Mouse (Mus musculus): Measurements from ENCODE around the gene Exd1.

Gene Exd1

DNA sequence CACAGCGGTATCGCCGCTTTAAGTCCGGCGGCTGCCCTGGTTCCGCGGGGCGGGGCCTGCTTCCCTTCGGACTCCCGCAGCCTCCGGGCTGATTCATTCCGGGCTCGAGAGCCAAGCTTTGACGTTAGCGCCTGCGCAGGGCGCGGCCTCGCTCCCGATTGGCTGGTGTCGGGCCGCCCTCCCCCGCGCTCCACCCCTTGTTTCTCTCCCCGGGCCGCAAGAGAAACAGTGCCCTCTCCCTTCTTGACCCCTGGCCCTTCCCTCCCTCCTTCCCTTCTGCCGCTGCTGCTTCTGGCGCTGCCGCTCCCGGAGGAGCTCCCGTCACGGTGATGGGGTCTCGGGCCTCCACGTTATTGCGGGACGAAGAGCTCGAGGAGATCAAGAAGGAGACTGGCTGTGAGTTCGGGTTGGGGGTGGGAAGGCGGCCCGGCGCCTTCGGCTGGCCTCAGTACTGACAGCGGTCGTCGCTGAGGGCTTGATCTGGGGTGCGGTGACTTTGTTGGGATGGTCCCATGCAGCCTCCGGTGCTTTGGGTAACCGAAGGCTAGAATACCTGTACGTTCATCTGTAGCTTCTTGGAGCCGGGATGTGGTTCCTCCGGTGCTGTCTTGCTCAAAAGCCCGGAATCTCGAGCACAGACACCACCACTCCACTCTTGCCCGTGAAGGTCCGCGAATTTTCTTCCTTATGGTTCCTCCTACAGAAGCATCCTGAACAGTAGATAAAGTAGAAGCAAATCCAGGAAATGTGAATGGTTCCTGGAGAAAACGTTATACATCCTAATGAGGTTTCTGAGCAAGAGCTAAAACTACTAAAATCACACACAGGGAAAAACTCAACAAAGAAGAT is at the start of gene Exd1, which contains the start of gene Chp1:
Gene Exd1, minus strand, starts transcription at position 106 of the 849 bp plus-strand sequence.
Gene Chp1, plus strand, starts transcription at position 176 of the 849 bp plus-strand sequence.
- DNase-seq, result peak; percentile 99

DNA sequence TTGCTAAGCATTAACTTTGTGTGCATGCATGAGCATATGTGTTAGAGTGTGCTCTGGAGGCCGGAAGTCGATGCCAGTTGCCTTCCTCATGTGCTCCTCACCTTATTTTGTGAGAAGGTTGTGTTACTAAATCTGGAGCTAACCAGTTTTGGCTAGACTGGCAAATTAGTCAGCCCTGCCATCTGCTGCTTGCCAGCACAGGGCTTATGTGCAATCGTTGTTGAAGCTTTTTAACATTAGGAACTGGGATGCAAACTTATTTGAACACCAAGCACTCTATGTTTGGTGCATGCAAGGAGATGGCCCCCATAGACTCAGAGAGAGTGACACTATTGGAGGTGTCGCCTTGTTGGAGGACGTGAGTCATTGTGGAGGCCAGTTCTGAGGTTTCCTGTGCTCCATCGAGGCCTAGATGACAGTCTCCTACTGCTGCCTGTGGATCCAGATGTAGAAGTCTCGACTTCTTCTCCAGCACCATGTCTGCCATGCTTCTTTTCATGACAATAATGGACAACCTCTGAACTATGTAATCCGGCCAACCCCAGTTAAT is 49.4 kb upstream of the Exd1 start:
- peak; percentile 43 for DNase-seq

DNA sequence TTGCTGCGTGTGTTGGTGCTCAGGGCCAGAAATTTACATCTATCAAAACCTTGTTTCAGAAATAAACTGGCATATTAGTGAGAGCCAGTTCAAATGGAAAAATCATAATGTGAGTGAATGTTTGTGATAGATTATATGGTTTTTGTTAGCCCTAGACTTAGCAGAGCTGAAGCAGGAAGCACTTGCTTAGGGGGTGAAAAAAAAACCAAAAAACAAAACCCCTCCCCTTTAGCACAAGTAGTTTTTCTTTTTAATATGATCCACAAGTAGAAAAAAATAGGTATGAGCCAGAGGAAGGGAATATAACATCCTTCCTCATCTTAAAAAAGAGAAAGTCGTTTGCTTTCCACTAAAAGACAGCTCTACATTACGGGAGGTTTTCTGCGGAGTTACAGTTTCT is 47.9 kb upstream of the Exd1 start:
- DNase-seq, result no peak

DNA sequence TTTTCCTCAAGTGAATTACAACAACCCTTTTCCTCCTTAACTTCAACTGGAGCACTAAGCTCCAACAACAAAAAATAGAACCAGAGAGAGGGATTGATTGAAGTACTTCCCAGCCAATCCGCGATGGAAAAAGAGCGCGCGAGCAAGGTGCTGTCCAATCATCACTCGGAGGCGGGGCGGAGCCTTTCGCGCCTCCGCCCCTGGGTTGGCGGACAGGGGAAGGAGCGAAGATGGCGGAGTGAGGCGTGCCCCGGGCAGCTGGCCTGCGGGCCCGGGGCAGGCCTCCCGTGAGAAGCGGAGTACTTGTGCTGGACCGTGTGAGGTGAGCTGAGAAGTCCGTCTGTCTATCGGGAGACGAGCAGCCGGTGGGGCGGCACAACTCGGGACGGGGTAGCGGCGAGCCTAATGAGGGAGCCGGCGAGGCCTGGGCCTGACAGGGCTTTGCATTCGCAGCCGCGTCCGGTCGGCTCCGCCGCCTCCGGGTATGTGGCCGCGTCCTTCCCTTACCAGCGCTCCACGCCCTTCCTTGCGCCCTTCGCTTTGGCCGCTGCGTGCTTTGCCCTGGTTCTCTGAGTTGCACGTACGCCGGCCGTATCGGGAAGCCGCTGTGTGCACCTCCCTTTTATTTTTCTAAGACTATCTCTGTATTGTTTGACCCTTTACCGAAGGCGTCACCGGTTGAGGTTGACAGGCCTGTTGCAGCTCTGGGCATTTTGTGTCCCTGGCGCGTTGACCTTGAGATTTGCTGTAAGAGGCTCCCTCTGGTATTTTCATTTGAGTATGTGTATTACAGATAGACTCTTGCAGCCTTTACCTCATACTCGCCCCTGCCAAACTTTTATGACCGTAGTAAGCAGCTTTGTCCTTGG is 46.9 kb upstream of the Exd1 start:
- peak; percentile 98 for DNase-seq

DNA sequence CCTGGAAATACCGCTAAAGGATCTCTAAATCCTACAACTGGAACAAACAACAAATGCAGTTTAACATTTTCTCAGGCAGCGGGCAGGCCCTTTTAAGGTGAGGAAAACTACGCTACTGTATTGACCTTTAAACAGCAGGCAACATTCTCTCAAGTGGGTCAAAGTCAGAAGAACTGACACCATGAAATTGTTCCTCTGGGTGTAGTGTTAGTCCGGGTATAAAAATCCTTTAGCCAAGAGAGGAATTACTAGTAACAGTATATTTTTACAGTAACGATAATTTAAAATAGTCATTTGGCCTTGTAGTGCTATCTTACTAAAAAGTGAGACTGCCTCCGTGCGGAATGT is 46.3 kb upstream of the Exd1 start:
- DNase-seq, result no peak

DNA sequence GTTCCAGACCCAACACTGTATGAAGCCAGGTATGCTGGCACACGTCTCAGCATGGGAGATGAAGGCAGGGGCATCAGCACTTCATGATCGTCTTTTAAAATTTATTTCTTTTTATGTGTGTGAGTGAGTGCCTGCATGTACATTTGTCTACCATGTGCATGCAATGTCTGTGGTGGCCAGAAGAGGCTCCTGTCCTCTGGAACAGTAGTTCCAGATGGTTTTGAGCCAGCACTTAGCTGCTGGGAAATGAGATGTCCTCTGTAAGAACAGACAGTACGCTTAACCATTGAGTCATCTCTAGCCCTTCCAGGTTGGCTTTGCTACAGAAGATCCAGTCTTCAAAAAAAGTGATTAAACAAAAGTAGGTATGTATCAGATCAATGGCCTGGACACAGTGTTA is 43.8 kb upstream of the Exd1 start:
- DNase-seq, result no peak

DNA sequence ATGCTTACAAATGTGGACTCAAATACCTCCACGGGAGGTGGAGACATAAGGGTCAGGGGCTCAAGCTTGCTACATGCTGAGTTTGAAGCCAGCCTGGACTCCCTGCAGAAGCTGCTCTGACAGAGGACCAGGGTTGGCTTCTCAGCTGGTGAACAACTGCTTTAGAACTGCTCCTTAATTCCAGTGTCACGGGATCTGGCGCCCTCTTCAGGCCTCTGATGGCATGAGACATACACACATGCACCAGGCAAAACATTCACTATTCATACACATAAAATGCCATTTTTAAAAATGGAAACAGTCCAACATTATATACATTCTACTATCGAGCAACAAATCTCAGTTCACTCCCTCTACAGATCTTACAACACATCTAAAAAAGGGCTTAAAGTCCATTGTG is 40.0 kb upstream of the Exd1 start:
- DNase-seq, result peak; percentile 81

DNA sequence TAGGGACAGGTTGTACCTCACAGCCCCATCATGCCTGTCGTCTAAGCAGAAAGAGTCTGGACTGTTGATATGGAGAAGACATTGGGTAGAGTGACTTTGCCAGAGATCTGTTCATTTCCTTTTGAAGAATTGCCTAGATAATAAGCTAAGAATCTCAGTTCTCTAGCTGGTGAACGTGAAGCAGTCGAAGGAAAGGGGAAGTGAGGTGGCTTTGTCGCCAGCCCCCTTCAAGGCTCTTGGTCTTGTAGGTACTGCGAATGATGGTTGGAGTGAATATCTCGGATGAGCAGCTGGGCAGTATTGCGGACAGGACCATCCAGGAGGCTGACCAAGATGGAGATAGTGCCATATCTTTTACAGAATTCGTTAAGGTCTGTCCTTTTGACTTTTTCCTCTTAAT is 36.9 kb upstream of the Exd1 start:
- no peak for DNase-seq

DNA sequence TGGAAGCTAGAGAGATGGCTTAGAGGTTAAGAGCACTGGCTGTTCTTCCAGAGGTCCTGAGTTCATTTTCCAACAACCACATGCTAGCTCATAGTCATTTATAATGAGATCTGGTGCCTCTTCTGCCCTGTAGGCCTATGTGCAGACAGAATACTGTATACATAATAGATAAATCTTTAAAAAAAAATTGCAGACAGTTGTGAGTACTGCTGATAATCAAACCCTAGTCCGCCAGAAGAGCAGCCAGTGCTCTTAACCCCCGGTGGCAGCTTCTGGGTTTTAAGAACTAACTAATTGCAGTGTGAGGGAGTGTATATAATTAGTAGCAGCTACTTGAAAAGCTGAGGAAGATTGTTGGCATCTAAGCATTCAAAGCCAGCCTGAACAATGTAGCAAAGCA is 36.0 kb upstream of the Exd1 start:
- no peak for DNase-seq

DNA sequence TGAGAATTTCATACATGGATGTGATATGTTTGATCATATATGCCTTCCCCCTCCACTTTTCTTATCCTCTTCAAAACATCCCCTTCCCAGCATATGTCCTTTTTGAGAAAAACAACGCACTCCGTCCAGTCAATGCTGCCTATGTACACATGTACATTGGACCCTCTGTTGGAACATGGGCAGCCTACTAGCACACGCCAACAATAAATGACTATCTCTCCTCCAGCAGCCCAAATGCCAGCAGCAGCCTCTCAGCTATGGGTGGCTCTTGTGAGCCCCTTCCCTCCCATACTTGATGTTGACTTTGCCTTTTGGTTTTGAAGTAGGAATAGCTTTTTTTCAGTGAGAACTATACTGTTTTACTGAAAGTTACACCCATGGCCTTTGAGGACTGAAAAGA is 34.1 kb upstream of the Exd1 start:
- no peak for DNase-seq

DNA sequence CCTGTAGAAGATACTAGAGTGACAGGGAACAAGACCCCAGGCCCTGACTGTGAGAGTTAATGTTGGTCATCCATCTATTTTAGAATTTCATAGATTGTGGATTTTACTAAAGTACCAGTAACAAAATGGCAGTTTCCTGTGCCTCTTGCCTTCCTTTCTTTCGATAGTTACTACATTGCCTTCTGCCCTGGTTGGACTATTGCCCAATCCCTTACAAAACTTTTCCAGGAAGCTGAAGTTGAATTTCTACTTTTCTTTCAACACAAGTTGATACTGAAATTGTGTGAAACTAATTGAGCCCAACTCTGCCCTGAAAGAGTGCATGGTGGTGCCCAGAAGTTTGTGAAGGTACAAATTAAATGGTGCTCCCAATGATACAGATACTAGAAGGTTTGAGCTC is 25.0 kb upstream of the Exd1 start:
- DNase-seq, result no peak

DNA sequence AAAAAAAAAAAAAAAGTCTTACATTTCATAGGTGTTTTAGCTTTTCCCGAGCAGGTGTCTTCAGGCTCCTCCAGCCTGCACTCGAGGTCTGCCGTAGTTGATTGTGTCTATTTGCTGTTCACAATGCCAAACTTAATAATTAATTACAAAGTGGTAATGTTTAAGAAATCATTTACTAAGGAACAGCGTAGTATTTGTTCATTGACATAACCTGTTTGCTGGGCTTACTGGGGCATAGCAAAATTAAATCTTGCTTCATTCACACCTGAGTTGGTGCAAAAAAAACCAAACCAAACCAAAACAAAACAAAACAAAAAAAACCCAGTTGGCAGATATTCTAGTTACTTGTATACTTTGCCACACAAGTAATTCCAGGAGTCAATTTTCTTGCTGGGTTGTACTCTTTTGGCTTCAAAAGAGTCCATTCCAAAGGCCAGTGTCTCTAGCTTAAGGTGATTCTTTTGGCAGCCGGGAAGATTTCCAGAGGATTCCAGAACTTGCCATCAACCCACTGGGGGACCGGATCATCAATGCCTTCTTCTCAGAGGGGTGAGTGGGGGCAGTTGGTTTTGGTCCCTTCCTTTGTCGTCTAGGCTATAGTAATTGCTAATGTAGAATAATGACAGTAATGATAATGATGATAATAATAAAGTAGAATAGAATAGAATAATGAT is 18.9 kb upstream of the Exd1 start:
- peak; percentile 84 for DNase-seq

DNA sequence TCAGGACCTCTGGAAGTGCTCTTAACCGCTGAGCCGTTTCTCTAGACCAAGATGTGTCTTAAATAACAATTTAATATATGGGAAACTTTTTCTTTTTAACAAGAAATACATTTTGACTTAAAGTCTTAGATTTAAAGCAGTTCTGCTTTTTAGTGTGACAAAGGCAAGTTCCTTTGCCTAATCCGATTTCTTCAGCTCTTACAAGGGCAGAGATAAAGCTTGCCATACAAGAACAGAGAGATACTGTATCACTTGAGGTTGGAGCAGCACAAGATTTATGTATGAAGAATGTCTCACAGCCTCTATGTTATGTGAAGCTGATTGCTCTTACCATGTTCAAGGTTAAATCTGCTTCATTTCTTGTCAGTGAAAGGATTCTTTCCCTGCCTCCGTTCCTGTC is 17.9 kb upstream of the Exd1 start:
- DNase-seq, result no peak

DNA sequence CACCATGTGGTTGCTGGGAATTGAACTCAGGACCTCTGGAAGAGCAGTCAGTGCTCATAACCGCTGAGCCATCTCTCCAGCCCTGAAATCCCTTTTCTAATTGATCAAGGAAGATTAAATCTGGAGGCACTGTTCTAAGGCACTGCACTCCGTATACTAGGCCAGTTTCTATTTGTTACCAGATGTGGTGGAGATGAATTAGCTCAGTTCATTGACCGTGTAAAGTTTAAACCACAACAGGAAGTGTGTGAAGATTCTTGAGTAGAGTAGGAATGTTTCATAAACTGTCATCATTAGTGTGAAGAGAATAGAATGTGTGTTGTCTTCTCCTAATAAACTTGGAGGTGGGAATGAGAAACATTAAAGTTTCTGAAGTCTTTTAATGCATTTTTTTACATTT is 14.4 kb upstream of the Exd1 start:
- DNase-seq, result no peak

DNA sequence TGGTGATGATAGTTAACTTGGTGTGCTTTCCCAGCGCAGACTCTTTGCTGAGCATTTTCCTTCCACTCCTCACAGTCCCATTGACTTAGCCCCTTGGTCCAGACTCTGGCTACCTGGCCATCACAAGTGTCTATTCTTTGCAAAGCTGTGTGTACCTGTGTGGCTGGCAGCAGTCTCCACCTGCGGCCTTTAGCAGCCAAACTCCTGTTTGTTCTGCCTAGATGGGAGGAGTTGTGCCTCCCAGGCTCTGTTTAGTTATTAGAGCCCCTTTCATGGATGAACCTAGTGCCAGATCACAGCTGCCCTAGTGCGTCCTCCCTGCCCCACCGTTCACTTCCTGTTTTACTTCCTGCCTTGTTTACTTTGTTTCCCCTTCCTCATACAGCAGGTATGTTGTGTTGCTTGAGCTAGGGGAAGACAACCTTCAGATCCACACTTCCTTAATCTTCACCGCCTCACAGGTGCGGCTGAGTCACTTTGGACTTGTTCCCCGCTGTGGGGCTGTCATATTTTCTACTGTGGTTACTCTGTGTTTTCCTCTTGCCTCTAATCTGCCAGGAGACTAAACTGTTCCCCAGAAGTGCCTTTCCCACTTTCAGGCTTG is 11.4 kb upstream of the Exd1 start:
- no peak for DNase-seq

DNA sequence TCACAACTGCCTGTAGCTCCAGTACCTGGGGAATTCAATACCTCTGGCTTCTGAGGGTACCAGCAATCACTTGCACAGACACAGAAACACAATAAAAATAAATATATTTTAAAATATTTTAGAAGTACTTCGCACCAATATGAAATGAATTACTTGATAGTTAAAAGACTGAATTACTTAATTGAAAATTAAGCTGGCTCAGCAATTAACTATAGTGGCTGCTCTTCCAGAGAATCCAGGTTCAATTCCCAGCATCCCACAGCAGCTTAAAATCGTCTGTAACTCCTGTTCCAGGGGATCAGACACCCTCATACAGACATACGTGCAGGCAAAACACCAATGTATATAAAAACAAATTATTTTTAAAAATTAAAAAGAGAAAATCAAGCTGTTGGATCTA is 10.6 kb upstream of the Exd1 start:
- DNase-seq, result no peak

DNA sequence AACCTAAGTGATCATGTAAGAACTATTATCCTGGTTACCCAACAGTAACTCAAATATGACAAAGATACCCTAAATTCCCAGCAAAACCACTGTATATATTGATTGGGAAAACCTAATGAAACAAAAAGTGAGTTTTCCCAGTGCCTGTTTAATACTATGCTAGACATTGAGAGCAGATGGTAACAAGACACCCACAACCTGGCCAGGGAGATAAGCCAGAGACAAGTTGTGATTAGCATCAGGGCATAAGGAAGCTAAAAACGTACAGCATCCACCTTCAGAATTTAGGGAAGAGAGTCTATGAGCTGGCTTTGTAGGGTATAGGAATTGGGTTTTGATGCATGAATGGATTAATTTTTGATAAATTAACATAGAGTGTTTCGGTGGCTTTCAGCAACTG is 2.3 kb upstream of the Exd1 start:
- DNase-seq, result no peak

DNA sequence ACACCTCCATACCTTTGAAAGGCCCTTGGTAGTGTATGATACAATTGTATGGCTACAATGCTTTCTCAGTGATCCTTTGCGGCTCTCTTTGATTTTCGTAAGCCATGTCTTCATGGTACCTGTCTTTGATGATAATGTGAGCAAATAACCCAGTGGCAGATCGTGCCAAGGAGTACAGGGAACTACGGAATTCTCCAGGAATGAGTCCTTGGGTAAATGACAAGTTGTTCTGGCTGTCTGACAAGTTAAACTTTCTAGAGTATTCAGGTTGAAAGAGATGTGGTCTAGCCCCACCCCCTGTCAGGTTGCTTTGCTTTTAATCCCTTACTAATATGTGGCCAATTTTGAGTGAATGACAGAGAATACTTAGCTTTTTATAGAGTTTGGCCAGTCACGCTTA is 1.3 kb upstream of the Exd1 start:
- peak; percentile 49 for DNase-seq

DNA sequence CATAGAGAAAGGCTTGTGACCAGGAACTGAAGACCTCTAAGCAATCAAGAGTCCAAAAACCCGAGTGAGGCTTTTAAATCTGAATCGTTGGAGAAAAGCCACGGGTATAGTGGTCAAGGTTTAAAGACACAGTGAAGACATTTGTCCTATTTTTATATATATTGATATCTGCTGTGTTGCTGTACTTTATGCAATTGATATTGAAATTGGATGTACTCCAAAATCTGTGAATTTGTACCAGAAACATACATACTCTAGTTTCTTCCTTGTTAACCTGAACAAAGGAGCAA is 889 bp upstream of the Exd1 start:
- DNase-seq, result no peak

DNA sequence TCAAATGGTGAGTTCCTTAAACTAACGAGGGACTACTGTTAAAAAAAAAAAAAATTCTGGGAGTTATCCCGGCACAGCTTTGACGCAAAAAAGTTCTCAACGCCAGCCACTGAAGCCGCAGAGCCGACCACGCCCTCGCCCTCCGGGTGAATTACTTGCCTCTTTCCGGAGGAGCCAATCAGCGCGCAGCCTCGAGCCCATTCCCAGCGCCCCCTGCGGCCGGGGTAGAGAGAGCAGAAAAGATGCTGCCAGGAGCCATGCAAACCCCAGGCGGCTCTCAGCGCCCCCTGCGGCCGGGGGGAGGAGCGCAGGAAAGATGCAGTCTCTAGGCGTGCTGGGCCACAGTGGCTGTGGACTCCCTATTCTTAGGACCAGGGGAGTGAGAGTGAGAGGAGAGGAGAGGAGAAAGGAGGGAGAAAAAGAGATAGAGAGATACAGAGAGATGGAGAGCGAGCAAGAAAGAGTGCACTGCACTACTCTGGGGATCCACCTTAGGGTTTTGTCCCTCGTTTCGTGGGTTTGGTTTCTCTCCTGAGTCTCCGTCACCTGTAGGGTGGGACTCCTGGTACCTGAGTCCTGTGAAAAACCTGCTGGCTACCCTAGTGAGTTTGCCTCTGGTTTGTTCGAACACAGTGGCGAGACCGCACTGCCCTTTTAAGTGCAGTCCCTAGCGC is 442 bp downstream of the Exd1 start:
- DNase-seq, result peak; percentile 92

DNA sequence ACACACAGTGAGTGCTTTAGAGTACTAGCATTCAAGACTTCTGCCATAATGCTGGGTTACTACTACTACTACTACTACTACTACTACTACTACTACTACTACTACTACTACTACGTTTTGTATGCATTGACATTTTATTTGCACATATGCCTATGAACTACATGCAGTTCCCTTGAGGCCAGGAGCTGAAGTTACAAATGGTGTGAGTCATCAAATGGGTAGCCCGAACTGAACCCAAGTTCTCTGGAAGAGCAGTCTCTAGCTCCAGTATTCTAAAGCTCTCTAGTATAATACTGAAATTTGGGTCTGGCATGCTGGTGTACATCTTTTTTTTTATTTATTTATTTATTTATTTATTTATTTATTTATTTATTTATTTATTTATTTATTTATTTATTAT is 3.8 kb downstream of the Exd1 start:
- DNase-seq, result no peak

DNA sequence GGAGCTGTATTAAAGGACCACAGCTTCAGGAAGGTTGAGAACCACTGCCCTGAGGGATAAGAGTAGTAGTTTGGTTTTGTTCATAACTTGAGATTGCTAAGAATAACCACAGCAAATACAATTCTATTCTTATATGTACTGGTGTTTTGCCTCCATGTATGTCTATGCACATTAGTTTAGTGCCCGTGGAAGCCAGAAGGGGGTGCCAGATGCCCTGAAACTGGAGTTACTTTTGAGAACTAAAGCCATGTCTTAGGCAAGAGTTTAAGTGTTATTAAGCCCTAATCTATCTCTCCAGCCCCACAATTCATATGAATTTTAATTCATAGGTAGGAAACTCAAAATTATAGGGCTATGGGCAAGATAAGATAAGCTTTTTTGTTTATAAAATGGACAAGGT is 5.3 kb downstream of the Exd1 start:
- DNase-seq, result peak; percentile 83

DNA sequence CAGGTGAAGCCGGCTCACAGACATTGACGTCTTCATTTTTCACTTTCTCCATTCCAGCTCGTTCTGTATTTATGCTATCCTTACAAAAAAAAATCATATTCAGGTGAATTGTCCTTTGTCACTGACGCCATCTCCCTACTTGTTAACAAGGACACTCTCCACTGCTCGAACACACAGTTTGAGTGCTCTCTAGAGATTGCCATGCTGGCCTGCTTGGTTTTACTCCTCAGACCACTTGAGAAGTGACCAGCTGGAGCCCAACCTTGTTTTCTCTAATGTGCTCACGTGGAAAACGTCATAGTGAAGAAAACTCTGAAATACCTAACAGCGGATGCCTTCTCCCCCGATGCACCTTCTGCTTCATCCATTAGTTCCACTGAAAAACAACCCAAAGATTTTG is 8.6 kb downstream of the Exd1 start:
- no peak for DNase-seq
